ENCODE assay signal across 18 mouse cellular contexts in genomic region chr8:122637230-122637629, GRCm38 (mm10). TPM values are rescaled to one million over a fixed set of nuclear protein-coding genes. Genes with fewer than 3 reads are reported as not detected.
"Had no signal": no experiment of that assay in that cellular context is flagged by ENCODE, and none has a peak within 500 bp of the region (broad histone marks: within the 10 kb centered on the region; RNA-seq: fewer than 3 reads in every experiment).

No protein-coding gene starts in this region.

- H3K9me3 ChIP-seq: kidney, embryonic 15.5 days; midbrain, embryonic 13.5 days; neural tube, embryonic 13.5 days had no signal

- H3K27ac ChIP-seq: midbrain, embryonic 13.5 days; neural tube, embryonic 13.5 days had no signal

- ATAC-seq: inflammation-experienced regulatory T-cells, adult 6 months; midbrain, embryonic 13.5 days had no signal

- DNase-seq: kidney, adult 2 months; kidney, postnatal 14 days; lung, adult 2 months; lung, postnatal 36 days; thymus, adult 2 months; thymus, postnatal 36 days had no signal

- H3K27me3 ChIP-seq: kidney, embryonic 15.5 days; midbrain, embryonic 13.5 days; neural tube, embryonic 13.5 days had no signal

- H3K4me2 ChIP-seq: kidney, embryonic 15.5 days; midbrain, embryonic 13.5 days; neural tube, embryonic 13.5 days had no signal

- H3K9ac ChIP-seq: kidney, embryonic 15.5 days; midbrain, embryonic 13.5 days; neural tube, embryonic 13.5 days had no signal

- H3K4me3 ChIP-seq: kidney, embryonic 15.5 days; midbrain, embryonic 13.5 days; neural tube, embryonic 13.5 days had no signal

RNA-seq across cellular contexts. Expression of gene Pabpn1l, which starts 14.7 kb away (rescaled TPM):
- total RNA-seq: layer of hippocampus, adult 8-10 months; layer of hippocampus, postnatal 14 days; left cerebral cortex, adult 18-20 months; left cerebral cortex, postnatal 10 days; liver, adult 2 months; monocyte, adult 5-6 weeks had no signal
- polyA plus RNA-seq: inflammation-experienced regulatory T-cells, adult 6 months; limb, embryonic 11.5 days; liver, adult 2 months; lung, adult 2 months; lung, postnatal 0 days; midbrain, embryonic 13.5 days; neural tube, embryonic 13.5 days had no signal
